Mouse (Mus musculus): ENCODE results near the gene Ppp1r1a. TPM values are rescaled to one million over a fixed set of nuclear protein-coding genes. Genes with fewer than 3 reads are reported as not detected.

The Ppp1r1a gene
- polyA plus RNA-seq, 1 experiment from 2014 or later = 0.30 TPM

GRCm38 (mm10) chr15:103488336-103488735 lies 49.5 kb downstream of the Ppp1r1a start:
- Histone ChIP-seq H3K4me1 (replicated peaks) (no peaks in the 10 kb centered on the region), H3K4me3 (replicated peaks) (no peak overlapping the region), H3K36me3 (replicated peaks) (no peaks in the 10 kb centered on the region), H3K9ac (no peak overlapping the region), H3K27me3 (no peaks in the 10 kb centered on the region), H3K4me2 (no peak overlapping the region), H3K27ac (replicated peaks) (no peak overlapping the region), H3K9me3 (replicated peaks) (no peaks in the 10 kb centered on the region)
- WGBS (ENCODE audit: insufficient replicate concordance) = 66% methylated on average over 4 of the region's 4 CpGs
- no peak for ATAC-seq (ENCODE audit: insufficient read depth)

GRCm38 (mm10) chr15:103486658-103487057 lies 51.1 kb downstream of the Ppp1r1a start:
- H3K4me2 ChIP-seq = no peak overlapping the region
- ATAC-seq (ENCODE audit: insufficient read depth) = no peak
- no peaks in the 10 kb centered on the region for H3K9me3 ChIP-seq (replicated peaks)
- no peaks in the 10 kb centered on the region for H3K36me3 ChIP-seq (replicated peaks)
- H3K4me3 ChIP-seq (replicated peaks) = no peak overlapping the region
- 21% methylated on average over 1 of the region's 1 CpGs for WGBS (ENCODE audit: insufficient replicate concordance)
- no peaks in the 10 kb centered on the region for H3K27me3 ChIP-seq
- H3K9ac ChIP-seq = no peak overlapping the region
- no peaks in the 10 kb centered on the region for H3K4me1 ChIP-seq (replicated peaks)
- H3K27ac ChIP-seq (replicated peaks) = no peak overlapping the region

GRCm38 (mm10) chr15:103485106-103485505 lies 52.7 kb downstream of the Ppp1r1a start:
- 57% methylated on average over 3 of the region's 3 CpGs for WGBS (ENCODE audit: insufficient replicate concordance)
- no peak overlapping the region for H3K27ac ChIP-seq (replicated peaks)
- ATAC-seq (ENCODE audit: insufficient read depth) = no peak
- no peaks in the 10 kb centered on the region for H3K27me3 ChIP-seq
- no peaks in the 10 kb centered on the region for H3K9me3 ChIP-seq (replicated peaks)
- no peaks in the 10 kb centered on the region for H3K4me1 ChIP-seq (replicated peaks)
- H3K4me3 ChIP-seq (replicated peaks) = no peak overlapping the region
- H3K9ac ChIP-seq = no peak overlapping the region
- no peak overlapping the region for H3K4me2 ChIP-seq
- 0 out of 2 replicates have a peak, but pooled peaks cover 3% of the 10 kb centered on the region for H3K36me3 ChIP-seq (replicated peaks)

- no peak overlapping the region for H3K4me3 ChIP-seq (replicated peaks)
- H3K9me3 ChIP-seq (replicated peaks) = no peaks in the 10 kb centered on the region
- H3K27ac ChIP-seq (replicated peaks) = no peak overlapping the region
- H3K4me2 ChIP-seq = no peak overlapping the region
- no peak for ATAC-seq (ENCODE audit: insufficient read depth)
- H3K36me3 ChIP-seq (replicated peaks) = 0 out of 2 replicates have a peak, but pooled peaks cover 3% of the 10 kb centered on the region
- 52% methylated on average over 2 of the region's 2 CpGs for WGBS (ENCODE audit: insufficient replicate concordance)
- no peak overlapping the region for H3K9ac ChIP-seq
- H3K4me1 ChIP-seq (replicated peaks) = no peaks in the 10 kb centered on the region
- no peaks in the 10 kb centered on the region for H3K27me3 ChIP-seq
Measured at GRCm38 (mm10) chr15:103484490-103484889, 53.3 kb downstream of the Ppp1r1a start.

GRCm38 (mm10) chr15:103482488-103482887 lies 55.3 kb downstream of the Ppp1r1a start:
- no peaks in the 10 kb centered on the region for H3K4me1 ChIP-seq (replicated peaks)

More at GRCm38 (mm10) chr15:103482488-103482887, 55.3 kb downstream of the Ppp1r1a start:
- Histone ChIP-seq H3K9me3 (replicated peaks) (no peaks in the 10 kb centered on the region), H3K27me3 (no peaks in the 10 kb centered on the region), H3K27ac (replicated peaks) (no peak overlapping the region), H3K36me3 (replicated peaks) (0 out of 2 replicates have a peak, but pooled peaks cover 3% of the 10 kb centered on the region), H3K4me2 (no peak overlapping the region), H3K9ac (no peak overlapping the region), H3K4me3 (replicated peaks) (no peak overlapping the region)
- no peak for ATAC-seq (ENCODE audit: insufficient read depth)
- 16% methylated on average over 1 of the region's 1 CpGs for WGBS (ENCODE audit: insufficient replicate concordance)

Other genes starting within 250 kb of the Ppp1r1a start
- gene Gpr84, start 227.4 kb downstream of the Ppp1r1a start, polyA plus RNA-seq (2015; fragmentation: Nextera tagmentation; extraction: Ambion mirVana) = 0.86 and 1.0 TPM in 2 replicates
- 6.0 and 6.6 TPM in 2 replicates for gene Zfp385a, start 197.9 kb downstream of the Ppp1r1a start, polyA plus RNA-seq (2015; fragmentation: Nextera tagmentation; extraction: Ambion mirVana)
- 15.9 and 19.1 TPM in 2 replicates for gene Itga5, start 171.2 kb downstream of the Ppp1r1a start, polyA plus RNA-seq (2015; fragmentation: Nextera tagmentation; extraction: Ambion mirVana)
- not detected in 2 replicates for gene Gtsf1, start 107.5 kb downstream of the Ppp1r1a start, polyA plus RNA-seq (2015; fragmentation: Nextera tagmentation; extraction: Ambion mirVana)
- not detected in 2 replicates for gene Gtsf2, start 89.5 kb downstream of the Ppp1r1a start, polyA plus RNA-seq (2015; fragmentation: Nextera tagmentation; extraction: Ambion mirVana)
- gene Nckap1l, start 84.2 kb downstream of the Ppp1r1a start, polyA plus RNA-seq (2015; fragmentation: Nextera tagmentation; extraction: Ambion mirVana) = 7.0 and 7.2 TPM in 2 replicates
- gene Pde1b, start 35.0 kb downstream of the Ppp1r1a start, polyA plus RNA-seq (2015; fragmentation: Nextera tagmentation; extraction: Ambion mirVana) = 0.25 and 0.29 TPM in 2 replicates
- not detected in 2 replicates for gene Glycam1, start 27.1 kb upstream of the Ppp1r1a start, polyA plus RNA-seq (2015; fragmentation: Nextera tagmentation; extraction: Ambion mirVana)
- gene Mucl1, start 217.5 kb upstream of the Ppp1r1a start, polyA plus RNA-seq (2015; fragmentation: Nextera tagmentation; extraction: Ambion mirVana) = not detected in 2 replicates